Mouse (Mus musculus) testis, adult 2 months (tissue): Measurements from ENCODE around the gene Epyc.

Source experiments
- CTCF ChIP-seq: fragments of 200-500 bp; IDR thresholded peaks from 2 replicates; pipeline ENCODE4 v1.5.1; 2012; ENCODE audit warnings: low read depth, mild to moderate bottlenecking, inconsistent platforms, low read length, moderate library complexity; ENCODE audit not compliant: control insufficient read depth, insufficient read depth, insufficient replicate concordance
- POLR2A ChIP-seq: fragments of 200-500 bp; IDR thresholded peaks from 2 replicates; pipeline ENCODE4 v1.6.1; 2012; ENCODE audit warnings: low read depth, mild to moderate bottlenecking, inconsistent platforms, low read length, moderate library complexity; ENCODE audit not compliant: control insufficient read depth

DNA sequence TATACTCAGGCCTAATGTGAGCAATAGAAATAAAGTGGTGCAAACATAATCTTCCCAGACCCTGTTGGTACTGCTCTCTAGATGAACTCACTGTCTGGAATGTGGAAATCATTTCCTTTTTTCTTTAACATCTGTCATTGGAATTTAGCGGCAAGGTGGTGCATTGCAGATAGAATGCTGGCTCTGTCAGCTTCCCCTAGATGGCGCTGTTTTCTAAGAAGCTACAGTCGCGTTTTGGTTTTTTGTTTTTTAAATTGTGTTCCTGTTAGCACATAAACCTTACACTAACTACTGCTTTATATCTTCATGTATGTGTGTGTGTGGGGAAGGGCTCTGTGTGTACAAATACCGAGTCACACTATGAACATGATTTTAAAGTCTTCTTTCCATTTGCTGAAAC, 68.8 kb downstream of the Epyc start:
- TF ChIP-seq POLR2A, result no peak
- peak; percentile 16; the same call in 1 of the 2 replicates for TF ChIP-seq CTCF
